Mouse (Mus musculus) ES-Bruce4 (cell line): ENCODE data around the gene Ccdc191. TPM values are rescaled to one million over a fixed set of nuclear protein-coding genes. Genes with fewer than 3 reads are reported as not detected.
A peak's percentile ranks its signal among the peaks of the same experiment; 100 is the strongest.

ENCODE experiments used
- H3K27ac ChIP-seq: 2 replicates; pipeline ENCODE4 v1.5.1; 2012; ENCODE audit warnings: low read length, inconsistent platforms; ENCODE audit not compliant: insufficient read depth
- H3K27me3 ChIP-seq: 2 replicates; pipeline ENCODE4 v1.6.1; 2012; ENCODE audit warnings: mild to moderate bottlenecking, low read length, inconsistent platforms; ENCODE audit not compliant: control insufficient read depth, poor library complexity, insufficient read depth, severe bottlenecking
- H3K36me3 ChIP-seq: 2 replicates; pipeline ENCODE4 v1.6.1; 2012; ENCODE audit warnings: inconsistent platforms, mild to moderate bottlenecking, low read length, moderate library complexity; ENCODE audit not compliant: control insufficient read depth, poor library complexity, insufficient read depth, severe bottlenecking
- H3K4me1 ChIP-seq: one replicate; pipeline ENCODE4 v1.8.1; 2011; ENCODE audit warnings: low read length; ENCODE audit not compliant: control insufficient read depth, insufficient read depth
- H3K4me3 ChIP-seq: 2 replicates; pipeline ENCODE4 v1.5.1; 2011; ENCODE audit warnings: low read depth, mild to moderate bottlenecking, low read length
- H3K9ac ChIP-seq: 2 replicates; pipeline ENCODE4 v1.6.1; 2012; ENCODE audit warnings: low read depth, mild to moderate bottlenecking, inconsistent platforms; ENCODE audit not compliant: poor library complexity, severe bottlenecking
- H3K9me3 ChIP-seq: replicated peaks from 2 replicates; pipeline ENCODE4 v1.6.1; 2012; ENCODE audit warnings: mild to moderate bottlenecking, low read length, inconsistent platforms; ENCODE audit not compliant: control insufficient read depth, poor library complexity, insufficient read depth, severe bottlenecking
- CTCF ChIP-seq: IDR thresholded peaks from one replicate; pipeline ENCODE4 v1.8.1; 2011; ENCODE audit warnings: low read depth, low read length
- EP300 ChIP-seq: IDR thresholded peaks from 2 replicates; pipeline ENCODE4 v1.6.1; 2011; ENCODE audit warnings: low read depth, low read length; ENCODE audit not compliant: insufficient read depth
- POLR2A ChIP-seq: IDR thresholded peaks from one replicate; pipeline ENCODE4 v1.8.1; 2011; ENCODE audit warnings: low read length; ENCODE audit not compliant: insufficient read depth
- polyA plus RNA-seq: library from polyadenylated mRNA; stranded (reverse); fragments of >200 nt; gene quantifications from 2 replicates; pipeline ENCODE4 v1.2.4, GENCODE M21; 2011; ENCODE audit warnings: low read depth; ENCODE audit not compliant: missing spikeins, insufficient read depth, insufficient read length

Gene Ccdc191
- polyA plus RNA-seq, 1 experiment: 19.9 TPM

- Histone ChIP-seq H3K27ac (no peak overlapping the region), H3K4me1 (no peaks in the 10 kb centered on the region), H3K36me3 (no peaks in the 10 kb centered on the region), H3K9ac (no peak overlapping the region), H3K9me3 (no peaks in the 10 kb centered on the region), H3K27me3 (0 out of 2 replicates have a peak, but pooled peaks cover 4% of the 10 kb centered on the region), H3K4me3 (no peak overlapping the region)
- no peak for TF ChIP-seq POLR2A
- TF ChIP-seq CTCF: no peak
- TF ChIP-seq EP300: no peak
Measured at GRCm38 (mm10) chr16:43973606-43974220, 84.1 kb downstream of the Ccdc191 start.

- H3K36me3 ChIP-seq: no peaks in the 10 kb centered on the region
- 0 out of 2 replicates have a peak overlapping the region, but pooled peaks have one; percentile 95 for H3K9ac ChIP-seq
- H3K27me3 ChIP-seq: peaks cover 8% of the 10 kb centered on the region
- H3K9me3 ChIP-seq: no peaks in the 10 kb centered on the region
- TF ChIP-seq EP300 (no peak), POLR2A (no peak), CTCF (no peak)
- no peaks in the 10 kb centered on the region for H3K4me1 ChIP-seq
- no peak overlapping the region for H3K27ac ChIP-seq
- H3K4me3 ChIP-seq: peak overlapping the region; percentile 88
Measured at GRCm38 (mm10) chr16:43979010-43979327, 89.4 kb downstream of the Ccdc191 start.

GRCm38 (mm10) chr16:43979328-43980109 is 89.9 kb downstream of the Ccdc191 start, which contains the start of gene Zdhhc23:
Zdhhc23 (minus strand) TSS chr16:43979791.
- peak within 1 kb of the TSS; percentile 88 for H3K4me3 ChIP-seq
- TF ChIP-seq POLR2A (no peak), EP300 (no peak), CTCF (no peak)
- no peak within 1 kb of the TSS for H3K27ac ChIP-seq
- peaks cover 8% of the 10 kb centered on the region for H3K27me3 ChIP-seq
- H3K36me3 ChIP-seq: no peaks in the 10 kb centered on the region
- no peaks in the 10 kb centered on the region for H3K9me3 ChIP-seq
- H3K9ac ChIP-seq: peak within 1 kb of the TSS; percentile 95
- no peaks in the 10 kb centered on the region for H3K4me1 ChIP-seq

- Histone ChIP-seq H3K4me3 (peak overlapping the region; percentile 54), H3K27me3 (peaks cover 8% of the 10 kb centered on the region), H3K36me3 (no peaks in the 10 kb centered on the region), H3K9ac (peak overlapping the region; percentile 95), H3K27ac (no peak overlapping the region), H3K4me1 (no peaks in the 10 kb centered on the region), H3K9me3 (no peaks in the 10 kb centered on the region)
- TF ChIP-seq EP300: no peak
- no peak for TF ChIP-seq CTCF
Measured at GRCm38 (mm10) chr16:43980110-43980609, 90.6 kb downstream of the Ccdc191 start.

GRCm38 (mm10) chr16:43986299-43986698 is 96.7 kb downstream of the Ccdc191 start:
- Histone ChIP-seq H3K27me3 (peaks cover 2% of the 10 kb centered on the region), H3K36me3 (no peaks in the 10 kb centered on the region), H3K9me3 (no peaks in the 10 kb centered on the region), H3K4me3 (no peak overlapping the region), H3K4me1 (no peaks in the 10 kb centered on the region), H3K27ac (no peak overlapping the region), H3K9ac (no peak overlapping the region)
- TF ChIP-seq EP300 (no peak), CTCF (no peak), POLR2A (no peak)

- Histone ChIP-seq H3K9ac (no peak overlapping the region), H3K27me3 (no peaks in the 10 kb centered on the region), H3K4me3 (no peak overlapping the region), H3K9me3 (no peaks in the 10 kb centered on the region), H3K36me3 (no peaks in the 10 kb centered on the region), H3K27ac (no peak overlapping the region), H3K4me1 (no peaks in the 10 kb centered on the region)
- TF ChIP-seq EP300 (no peak), POLR2A (no peak), CTCF (no peak)
Measured at GRCm38 (mm10) chr16:43994623-43995022, 105.0 kb downstream of the Ccdc191 start.
